Mouse (Mus musculus) small intestine, adult 2 months (tissue): ENCODE results near the gene Dcbld2. TPM values are rescaled to one million over a fixed set of nuclear protein-coding genes. Genes with fewer than 3 reads are reported as not detected.

Experiments used
- H3K27ac ChIP-seq: fragments of 200-500 bp; 2 replicates; pipeline ENCODE4 v1.5.1; 2012; ENCODE audit warnings: low read depth, low read length, control low read depth, inconsistent platforms; ENCODE audit not compliant: insufficient read depth
- H3K27me3 ChIP-seq: fragments of 200-500 bp; 2 replicates; pipeline ENCODE4 v1.6.1; 2012; ENCODE audit warnings: mild to moderate bottlenecking, moderate library complexity, low read length, inconsistent platforms; ENCODE audit not compliant: control insufficient read depth, insufficient read depth
- H3K36me3 ChIP-seq: fragments of 200-500 bp; 2 replicates; pipeline ENCODE4 v1.6.1; 2012; ENCODE audit warnings: mild to moderate bottlenecking, low read length, control low read depth, inconsistent platforms; ENCODE audit not compliant: control insufficient read depth, insufficient read depth
- H3K4me1 ChIP-seq: fragments of 200-500 bp; 2 replicates; pipeline ENCODE4 v1.6.1; 2012; ENCODE audit warnings: low read length, inconsistent platforms, mixed read lengths; ENCODE audit not compliant: control insufficient read depth, insufficient read depth, insufficient read length
- H3K4me3 ChIP-seq: fragments of 200-500 bp; 2 replicates; pipeline ENCODE4 v1.5.1; 2012; ENCODE audit warnings: low read depth, mild to moderate bottlenecking, control low read depth, inconsistent platforms, low read length, moderate library complexity
- CTCF ChIP-seq: fragments of 200-500 bp; IDR thresholded peaks from 2 replicates; pipeline ENCODE4 v1.5.1; 2012; ENCODE audit warnings: low read depth, mild to moderate bottlenecking, control low read depth, inconsistent platforms, low read length, moderate library complexity, mixed read lengths; ENCODE audit not compliant: insufficient replicate concordance, insufficient read length; ENCODE audit errors: extremely low read depth
- POLR2A ChIP-seq: fragments of 200-500 bp; IDR thresholded peaks from 2 replicates; pipeline ENCODE4 v1.6.1; 2012; ENCODE audit warnings: low read depth, mild to moderate bottlenecking, control low read depth, inconsistent platforms, low read length, moderate library complexity
- WGBS: fragments of 180-500 bp; shearing (Covaris S2); methylation state at CpG from one replicate; pipeline ENCODE4 v1.1.7; 2018; 5-methylcytosine and 5-hydroxymethylcytosine counted together
- polyA plus RNA-seq: library from polyadenylated mRNA; depleted of rRNA; stranded (reverse); fragments of >200 nt; gene quantifications from 2 replicates; pipeline ENCODE4 v1.2.3, GENCODE M21; 2012; rRNA removed

Dcbld2 gene
- polyA plus RNA-seq = 2.6 and 2.7 TPM in 2 replicates

- H3K27ac ChIP-seq = no peak within 1 kb of the TSS
- under 1% methylated on average over 30 of the region's 32 CpGs for whole genome bisulfite sequencing
Observed at GRCm38 (mm10) chr16:58408062-58408486, at the start of gene Dcbld2. Dcbld2 (plus strand) TSS chr16:58408443.

GRCm38 (mm10) chr16:58377170-58377569 is 31.1 kb upstream of the Dcbld2 start:
- Histone ChIP-seq H3K27ac (no peak overlapping the region), H3K36me3 (no peaks in the 10 kb centered on the region), H3K27me3 (no peaks in the 10 kb centered on the region), H3K4me1 (no peaks in the 10 kb centered on the region), H3K4me3 (no peak overlapping the region)
- 55% methylated on average over 1 of the region's 1 CpGs for WGBS
- no peak for TF ChIP-seq CTCF
- TF ChIP-seq POLR2A = no peak

More at GRCm38 (mm10) chr16:58408062-58408486, at the start of gene Dcbld2:
- no peaks in the 10 kb centered on the region for H3K36me3 ChIP-seq
- H3K27me3 ChIP-seq = no peaks in the 10 kb centered on the region
- H3K4me1 ChIP-seq = no peaks in the 10 kb centered on the region
- TF ChIP-seq POLR2A (0 out of 2 replicates have a peak, but pooled peaks have one; percentile 18), CTCF (no peak)
- H3K4me3 ChIP-seq = peak within 1 kb of the TSS; percentile 73

- Histone ChIP-seq H3K27me3 (no peaks in the 10 kb centered on the region), H3K27ac (no peak overlapping the region), H3K36me3 (no peaks in the 10 kb centered on the region), H3K4me3 (no peak overlapping the region), H3K4me1 (no peaks in the 10 kb centered on the region)
- TF ChIP-seq CTCF (no peak), POLR2A (no peak)
- WGBS = 58% methylated on average over 13 of the region's 13 CpGs
Observed at GRCm38 (mm10) chr16:58377756-58378503, 30.3 kb upstream of the Dcbld2 start.

- 84% methylated on average over 4 of the region's 4 CpGs for WGBS
- no peaks in the 10 kb centered on the region for H3K27me3 ChIP-seq
Observed at GRCm38 (mm10) chr16:58386241-58386757, 21.9 kb upstream of the Dcbld2 start.

GRCm38 (mm10) chr16:58389143-58389755 is 19.0 kb upstream of the Dcbld2 start:
- Histone ChIP-seq H3K4me1 (no peaks in the 10 kb centered on the region), H3K36me3 (no peaks in the 10 kb centered on the region), H3K27ac (no peak overlapping the region), H3K4me3 (no peak overlapping the region), H3K27me3 (no peaks in the 10 kb centered on the region)
- 62% methylated on average over 7 of the region's 7 CpGs for WGBS
- TF ChIP-seq POLR2A (no peak), CTCF (no peak)

More at GRCm38 (mm10) chr16:58386241-58386757, 21.9 kb upstream of the Dcbld2 start:
- no peak overlapping the region for H3K27ac ChIP-seq
- no peak for TF ChIP-seq POLR2A
- TF ChIP-seq CTCF = no peak
- H3K4me3 ChIP-seq = no peak overlapping the region
- no peaks in the 10 kb centered on the region for H3K36me3 ChIP-seq
- no peaks in the 10 kb centered on the region for H3K4me1 ChIP-seq

GRCm38 (mm10) chr16:58393036-58393435 is 15.2 kb upstream of the Dcbld2 start:
- no peaks in the 10 kb centered on the region for H3K36me3 ChIP-seq
- H3K27ac ChIP-seq = no peak overlapping the region
- no peak overlapping the region for H3K4me3 ChIP-seq
- no peaks in the 10 kb centered on the region for H3K27me3 ChIP-seq
- H3K4me1 ChIP-seq = no peaks in the 10 kb centered on the region
- TF ChIP-seq CTCF = no peak
- TF ChIP-seq POLR2A = no peak
- WGBS = 63% methylated on average over 3 of the region's 3 CpGs

- no peak overlapping the region for H3K4me3 ChIP-seq
- no peaks in the 10 kb centered on the region for H3K4me1 ChIP-seq
- TF ChIP-seq POLR2A = no peak
- TF ChIP-seq CTCF = no peak
- WGBS = 66% methylated on average over 5 of the region's 5 CpGs
- H3K36me3 ChIP-seq = no peaks in the 10 kb centered on the region
- no peak overlapping the region for H3K27ac ChIP-seq
- H3K27me3 ChIP-seq = no peaks in the 10 kb centered on the region
Observed at GRCm38 (mm10) chr16:58394156-58394555, 14.1 kb upstream of the Dcbld2 start.
